Mouse (Mus musculus) ovary, postnatal 36 days (tissue): ENCODE measurements at regions not wholly inside any gene's neighbourhood (a gene's known extent, or its start where the extent isn't known, plus 50 kb on each side); places are given as distances from the start of the nearest gene placed in this dataset.
"Not testable (repeated sequence)": the region's sequence is repeated elsewhere in the genome, so short reads cannot be mapped to it uniquely, and the experiment has no call there.

Source experiments
- DNase-seq: peaks from one replicate; pipeline ENCODE4 v3.0.0; 2022; ENCODE audit warnings: low spot score, mixed read lengths

DNA sequence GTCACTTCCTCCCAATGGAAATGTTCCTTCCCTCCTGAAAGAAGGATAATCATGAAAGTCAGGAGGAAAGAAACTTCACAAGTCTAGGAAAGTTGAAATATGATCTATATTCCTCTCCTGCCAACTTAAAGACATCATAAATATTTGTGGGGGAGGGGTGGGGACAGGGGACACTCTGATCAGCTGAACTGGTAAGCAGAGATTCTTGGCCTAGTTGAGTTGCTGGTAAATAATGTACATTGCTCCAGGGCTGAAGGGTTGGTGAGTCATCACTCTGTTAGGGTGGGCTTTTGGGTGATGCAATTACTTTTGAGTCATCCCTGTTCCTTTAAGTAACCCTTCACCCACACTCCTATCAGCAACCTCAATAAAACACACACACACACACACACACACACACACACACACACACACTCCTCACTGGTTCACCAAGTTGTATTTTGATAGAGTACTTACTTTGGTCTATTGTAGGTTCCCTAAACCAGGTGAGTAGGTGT, 56.0 kb downstream of the Ccdc71l start:
- DNase-seq, result no peak

- DNase-seq, result no peak
Measured at GRCm38 (mm10) chr12:32435126-32435525, 56.6 kb downstream of the Ccdc71l start.

- no peak for DNase-seq
Measured at GRCm38 (mm10) chr12:32438209-32438608, 59.7 kb downstream of the Ccdc71l start.

GRCm38 (mm10) chr12:32444770-32445169, 66.3 kb downstream of the Ccdc71l start:
- DNase-seq, result no peak

- DNase-seq, result no peak
Measured at GRCm38 (mm10) chr12:32445874-32446273, 67.4 kb downstream of the Ccdc71l start.

GRCm38 (mm10) chr12:32449373-32449772, 70.9 kb downstream of the Ccdc71l start:
- no peak for DNase-seq

GRCm38 (mm10) chr12:32451226-32451625, 72.7 kb downstream of the Ccdc71l start:
- no peak for DNase-seq

DNA sequence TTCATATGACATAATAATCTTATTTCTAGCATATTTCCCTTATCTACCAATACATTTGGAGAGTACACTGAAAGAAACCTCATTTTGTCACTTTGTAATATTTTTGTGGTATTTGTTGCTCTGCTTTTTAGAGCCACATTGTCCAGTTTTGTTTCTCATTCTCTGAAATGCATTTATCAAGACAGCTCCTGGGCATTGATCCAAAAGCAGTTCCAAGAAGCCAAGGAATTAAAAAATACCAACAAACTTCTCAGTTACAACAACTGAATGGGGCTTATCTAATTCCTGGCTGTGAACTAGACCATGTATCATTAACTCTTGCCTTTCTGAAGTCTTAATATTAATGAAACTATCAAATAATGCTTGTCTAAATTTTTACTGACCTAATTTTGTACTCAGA, 76.3 kb downstream of the Ccdc71l start:
- no peak for DNase-seq

GRCm38 (mm10) chr12:32455231-32455630, 76.7 kb downstream of the Ccdc71l start:
- not testable (repeated sequence) for DNase-seq

DNA sequence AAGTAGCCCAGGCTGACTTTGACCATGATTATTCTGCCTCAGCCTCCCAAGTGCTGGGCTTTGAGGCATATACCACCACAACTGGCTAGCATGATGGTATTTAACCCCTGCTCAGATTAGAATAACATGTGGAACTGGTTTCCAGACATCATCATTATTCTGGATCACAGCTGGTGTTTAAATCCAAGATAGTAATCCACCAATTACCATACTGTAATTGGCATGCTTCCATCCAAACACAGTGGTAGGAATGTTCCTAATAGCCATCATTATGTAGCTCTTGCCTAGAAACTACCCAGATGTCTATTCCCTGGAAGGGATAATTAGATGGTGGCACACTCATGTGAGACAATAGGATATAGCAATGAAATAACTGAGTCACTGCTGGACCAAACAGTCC, 77.4 kb downstream of the Ccdc71l start:
- no peak for DNase-seq

- no peak for DNase-seq
Measured at GRCm38 (mm10) chr12:32456796-32457195, 78.3 kb downstream of the Ccdc71l start.

- no peak for DNase-seq
Measured at GRCm38 (mm10) chr12:32458386-32458785, 79.9 kb downstream of the Ccdc71l start.

DNA sequence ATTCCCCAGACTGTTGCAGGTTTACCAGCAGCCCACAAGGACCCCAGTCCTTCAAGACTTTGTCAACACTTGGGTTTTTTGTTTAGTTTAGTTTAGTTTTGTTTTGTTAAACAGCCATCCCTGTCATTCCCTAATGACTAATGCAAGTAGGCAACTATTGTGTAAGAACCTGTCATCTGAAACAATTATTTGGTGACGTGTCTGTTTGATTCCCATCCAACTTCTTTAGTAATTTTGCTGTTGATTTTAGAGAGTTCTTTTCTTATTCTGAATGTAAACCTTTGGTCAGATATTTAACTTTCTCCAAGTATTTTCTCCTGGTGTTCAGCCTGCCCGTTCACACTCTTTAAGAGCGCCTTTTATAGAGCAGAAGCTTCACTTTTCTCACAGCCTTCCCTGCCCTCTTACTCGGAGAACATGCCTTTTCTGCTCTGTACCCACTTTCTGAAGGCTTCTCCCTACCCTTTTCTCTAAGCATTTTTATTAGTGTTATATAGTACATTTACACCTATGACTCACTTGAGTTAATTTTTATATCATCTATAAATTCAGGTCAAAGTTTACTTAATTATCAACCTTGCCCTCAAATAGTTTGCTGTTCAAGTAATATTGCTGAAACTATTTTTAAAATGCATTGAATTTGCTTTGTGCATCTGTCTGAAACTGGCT, 82.0 kb downstream of the Ccdc71l start:
- no peak for DNase-seq

- peak; percentile 15 for DNase-seq
Measured at GRCm38 (mm10) chr12:32465371-32465770, 86.9 kb downstream of the Ccdc71l start.

DNA sequence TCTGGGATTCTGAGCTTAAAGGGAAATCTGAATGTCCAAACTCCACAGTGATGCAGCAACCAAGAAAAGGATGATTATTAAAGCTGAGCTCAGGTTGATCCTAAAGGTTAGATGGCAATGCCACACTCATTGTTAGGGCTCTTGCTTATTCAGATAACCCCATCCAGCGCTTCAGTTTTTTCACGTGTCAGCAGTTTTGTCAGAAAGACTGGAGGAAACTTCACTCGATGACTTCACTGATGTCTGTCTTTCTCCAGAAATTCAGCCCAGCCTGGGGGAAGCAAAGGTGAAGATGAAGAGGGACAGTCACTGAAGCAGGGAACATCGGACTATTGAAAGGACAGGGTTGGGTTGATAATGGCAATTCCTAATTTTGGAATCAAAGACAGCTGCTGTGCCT, 91.4 kb downstream of the Ccdc71l start:
- no peak for DNase-seq

GRCm38 (mm10) chr12:32479451-32479850, 100.9 kb downstream of the Ccdc71l start:
- DNase-seq, result no peak

- DNase-seq, result no peak
Measured at GRCm38 (mm10) chr12:32480268-32480667, 101.8 kb downstream of the Ccdc71l start.

GRCm38 (mm10) chr12:32481051-32481450, 102.5 kb downstream of the Ccdc71l start:
- DNase-seq, result no peak

- no peak for DNase-seq
Measured at GRCm38 (mm10) chr12:32482343-32482742, 103.8 kb downstream of the Ccdc71l start.

- no peak for DNase-seq
Measured at GRCm38 (mm10) chr12:32482777-32483176, 104.3 kb downstream of the Ccdc71l start.

- no peak for DNase-seq
Measured at GRCm38 (mm10) chr12:32486246-32486645, 107.7 kb downstream of the Ccdc71l start.

- DNase-seq, result no peak
Measured at GRCm38 (mm10) chr12:32486729-32487128, 108.2 kb downstream of the Ccdc71l start.

DNA sequence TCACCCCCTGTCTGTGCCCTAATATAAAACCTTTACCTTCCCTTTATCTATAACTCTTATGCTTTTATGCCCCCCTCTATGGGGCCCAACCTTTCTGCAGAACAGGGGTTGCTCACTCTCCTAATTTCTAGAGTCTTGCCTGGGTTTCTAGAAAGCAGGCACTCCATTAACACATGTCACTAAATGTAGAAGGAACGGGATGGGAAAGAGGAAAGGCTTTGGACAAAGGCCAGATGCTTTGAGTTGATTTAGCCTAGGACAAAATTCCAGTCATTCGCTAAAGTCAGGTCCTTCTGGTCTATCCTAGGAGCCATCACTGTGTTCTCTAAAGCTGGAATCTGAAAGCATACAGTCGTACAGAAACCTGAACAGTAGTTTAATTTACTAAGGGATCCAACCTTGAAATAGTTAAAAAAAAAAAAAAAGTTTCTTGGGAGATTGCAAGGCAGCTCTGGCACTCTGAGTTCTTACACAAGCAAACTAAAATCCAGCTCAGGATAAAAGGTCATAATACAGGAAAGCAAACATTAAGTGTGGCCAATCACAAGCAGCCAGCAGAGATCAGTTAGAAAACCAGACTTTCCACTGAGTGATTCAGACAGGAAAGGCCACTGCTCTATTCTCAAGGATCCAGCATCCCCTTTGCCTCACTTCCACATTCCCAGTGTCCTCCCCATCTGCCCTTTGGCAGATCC, 109.5 kb downstream of the Ccdc71l start:
- DNase-seq, result no peak

DNA sequence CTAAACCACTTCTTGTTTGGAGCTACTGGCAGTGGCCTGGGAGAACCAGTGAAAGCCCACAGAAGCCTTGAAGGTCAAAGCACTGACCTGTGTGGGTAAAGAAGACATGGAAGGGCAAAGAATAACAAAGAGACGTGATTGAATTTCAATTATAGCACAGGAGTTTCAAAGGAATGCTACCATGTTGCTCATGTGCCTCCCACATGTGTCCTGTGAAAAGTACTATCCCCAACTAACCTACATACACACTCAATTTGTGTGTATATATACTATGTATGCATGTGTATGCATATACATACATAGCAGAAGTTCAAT, 110.0 kb downstream of the Ccdc71l start:
- no peak for DNase-seq
